Mouse (Mus musculus) hindbrain, postnatal 0 days (tissue): ENCODE measurements around the gene Zfp46. TPM values are rescaled to one million over a fixed set of nuclear protein-coding genes. Genes with fewer than 3 reads are reported as not detected.

Experiments used
- ATAC-seq: fragments of 200-750 bp; cut with Nextera tagmentation; 2 replicates; pipeline ENCODE4 v1.8.0; 2017; ENCODE audit warnings: mild to moderate bottlenecking, moderate TSS enrichment, moderate library complexity
- DNase-seq: peaks from one replicate; pipeline ENCODE4 v3.0.0-alpha.2; 2015; ENCODE audit warnings: low spot score
- H3K27ac ChIP-seq: fragments of 300-500 bp; sonication (generic); 2 replicates; pipeline ENCODE4 v1.5.1; 2014; ENCODE audit warnings: mild to moderate bottlenecking
- H3K27me3 ChIP-seq: fragments of 300-500 bp; sonication (generic); 2 replicates; pipeline ENCODE4 v1.6.1; 2014; ENCODE audit warnings: low read length, mixed read lengths; ENCODE audit not compliant: insufficient read depth
- H3K36me3 ChIP-seq: fragments of 300-500 bp; sonication (generic); 2 replicates; pipeline ENCODE4 v1.6.1; 2014; ENCODE audit warnings: low read length, mixed read lengths; ENCODE audit not compliant: insufficient read depth
- H3K4me1 ChIP-seq: fragments of 300-500 bp; sonication (generic); 2 replicates; pipeline ENCODE4 v1.6.1; 2014; ENCODE audit warnings: antibody characterized with exemption, low read length, mixed read lengths; ENCODE audit not compliant: insufficient read depth
- H3K4me2 ChIP-seq: fragments of 300-500 bp; sonication (generic); 2 replicates; pipeline ENCODE4 v1.6.1; 2014; ENCODE audit warnings: low read depth, mild to moderate bottlenecking, low read length, moderate library complexity, mixed read lengths
- H3K4me3 ChIP-seq: fragments of 300-500 bp; sonication (generic); 2 replicates; pipeline ENCODE4 v1.5.1; 2014; ENCODE audit warnings: low read length
- H3K9ac ChIP-seq: fragments of 300-500 bp; sonication (generic); replicated peaks from 2 replicates; pipeline ENCODE4 v1.6.1; 2014; ENCODE audit warnings: mild to moderate bottlenecking, low read length, moderate library complexity, mixed read lengths
- H3K9me3 ChIP-seq: fragments of 300-500 bp; sonication (generic); 2 replicates; pipeline ENCODE4 v1.6.1; 2016; ENCODE audit warnings: low read length, mixed read lengths
- CTCF ChIP-seq: IDR thresholded peaks from 2 replicates; pipeline ENCODE4 v1.5.1; 2016; ENCODE audit warnings: antibody characterized with exemption, control low read depth, low read depth
- WGBS: fragments of 180-500 bp; shearing (Covaris S2); extraction: QIAGEN DNeasy Blood & Tissue Kit; methylation state at CpG from one replicate; pipeline ENCODE4 v1.1.7; 2014; 5-methylcytosine and 5-hydroxymethylcytosine counted together
- polyA plus RNA-seq: library from polyadenylated mRNA; unstranded; fragments of >200 nt; fragmentation: Nextera tagmentation; extraction: Ambion mirVana; gene quantifications from 2 replicates; pipeline ENCODE4 v1.2.1, GENCODE M21; 2015
- total RNA-seq: library from RNA; depleted of rRNA; stranded (reverse); fragments of >200 nt; gene quantifications from 2 replicates; pipeline ENCODE4 v1.2.3, GENCODE M21; 2014; rRNA removed

Gene Zfp46
- total RNA-seq: 53.4 and 61.5 TPM in 2 replicates
- polyA plus RNA-seq: 22.4 and 22.6 TPM in 2 replicates

- peaks cover 22% of the 10 kb centered on the region for H3K4me1 ChIP-seq
- ATAC-seq: no peak
- H3K9ac ChIP-seq: peak within 1 kb of the TSS; percentile 69
- peak within 1 kb of the TSS; percentile 52 for H3K4me3 ChIP-seq
- H3K4me2 ChIP-seq: peak within 1 kb of the TSS; percentile 73
- no peak for TF ChIP-seq CTCF
- 14% methylated on average over 5 of the region's 5 CpGs for WGBS
- H3K27me3 ChIP-seq: no peaks in the 10 kb centered on the region
- peak; percentile 91 for DNase-seq
- H3K9me3 ChIP-seq: no peaks in the 10 kb centered on the region
- peak within 1 kb of the TSS; percentile 94 for H3K27ac ChIP-seq
- H3K36me3 ChIP-seq: peaks cover 4% of the 10 kb centered on the region; the same call in 1 of the 2 replicates
Observed at GRCm38 (mm10) chr4:136284455-136284854, at the start of gene Zfp46. TSS of gene Zfp46 (plus strand) at chr4:136284683.

DNA sequence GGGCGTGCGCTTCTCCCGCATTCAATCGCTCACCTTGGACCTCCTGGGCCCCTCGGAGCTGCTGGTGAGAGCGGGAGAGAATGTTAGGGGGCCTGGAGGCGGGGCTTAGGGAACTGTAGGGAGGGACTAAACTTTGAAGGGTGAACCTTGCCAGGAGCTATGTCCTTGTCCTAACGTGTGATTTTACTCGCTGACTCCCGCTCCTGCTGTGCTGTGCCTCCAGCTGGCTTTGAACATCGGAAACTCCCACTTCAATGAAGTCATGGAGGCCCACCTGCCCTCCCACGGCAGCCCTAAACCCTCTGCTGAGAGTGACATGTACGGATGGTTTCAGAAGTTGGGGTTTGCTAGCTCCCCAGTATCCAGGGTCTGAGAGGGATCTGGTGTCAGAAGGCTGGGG, 45.8 kb upstream of the Zfp46 start:
- H3K27me3 ChIP-seq: no peaks in the 10 kb centered on the region; the same call in 1 of the 2 replicates
- H3K4me3 ChIP-seq: no peak overlapping the region
- DNase-seq (no peak), ATAC-seq (no peak)
- no peak overlapping the region for H3K4me2 ChIP-seq
- no peaks in the 10 kb centered on the region for H3K36me3 ChIP-seq
- no peak for TF ChIP-seq CTCF
- WGBS: 41% methylated on average over 13 of the region's 13 CpGs
- no peak overlapping the region for H3K9ac ChIP-seq
- no peak overlapping the region for H3K27ac ChIP-seq
- no peaks in the 10 kb centered on the region for H3K9me3 ChIP-seq
- no peaks in the 10 kb centered on the region for H3K4me1 ChIP-seq

DNA sequence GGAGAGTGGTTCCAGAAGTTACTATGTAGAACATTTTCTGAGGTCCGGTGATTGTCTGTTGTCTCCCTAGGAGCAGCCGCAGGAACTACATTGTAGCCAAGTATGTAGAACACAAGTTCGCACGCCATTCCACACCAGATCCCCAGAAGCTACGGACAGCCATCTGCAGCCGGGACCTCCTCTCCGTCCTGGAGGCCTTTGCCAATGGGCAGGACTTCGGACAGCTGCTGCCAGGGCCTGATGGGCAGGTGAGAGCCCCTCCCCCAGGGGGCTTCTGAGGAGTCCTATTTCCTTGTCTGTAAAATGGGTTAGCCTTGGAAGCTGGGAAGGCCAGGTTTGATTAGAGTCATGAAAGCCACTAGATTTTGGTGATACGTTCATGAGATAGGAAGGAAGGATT, 45.4 kb upstream of the Zfp46 start:
- TF ChIP-seq CTCF: no peak
- WGBS: 82% methylated on average over 9 of the region's 9 CpGs

GRCm38 (mm10) chr4:136239622-136240021, 44.9 kb upstream of the Zfp46 start:
- WGBS: 30% methylated on average over 8 of the region's 8 CpGs
- H3K27me3 ChIP-seq: no peaks in the 10 kb centered on the region; the same call in 1 of the 2 replicates
- H3K9ac ChIP-seq: no peak overlapping the region
- no peaks in the 10 kb centered on the region for H3K4me1 ChIP-seq
- H3K36me3 ChIP-seq: no peaks in the 10 kb centered on the region
- no peak overlapping the region for H3K4me2 ChIP-seq
- TF ChIP-seq CTCF: peak; percentile 79
- ATAC-seq: peak; percentile 67; the same call in 1 of the 2 replicates
- no peak overlapping the region for H3K27ac ChIP-seq
- H3K4me3 ChIP-seq: no peak overlapping the region
- no peaks in the 10 kb centered on the region for H3K9me3 ChIP-seq
- DNase-seq: peak; percentile 84

More for the DNA sequence above, 45.4 kb upstream of the Zfp46 start:
- DNase-seq (no peak), ATAC-seq (no peak)
- H3K27me3 ChIP-seq: no peaks in the 10 kb centered on the region; the same call in 1 of the 2 replicates
- H3K36me3 ChIP-seq: no peaks in the 10 kb centered on the region
- H3K4me1 ChIP-seq: no peaks in the 10 kb centered on the region
- no peak overlapping the region for H3K4me3 ChIP-seq
- no peak overlapping the region for H3K9ac ChIP-seq
- no peaks in the 10 kb centered on the region for H3K9me3 ChIP-seq
- H3K4me2 ChIP-seq: no peak overlapping the region
- no peak overlapping the region for H3K27ac ChIP-seq

DNA sequence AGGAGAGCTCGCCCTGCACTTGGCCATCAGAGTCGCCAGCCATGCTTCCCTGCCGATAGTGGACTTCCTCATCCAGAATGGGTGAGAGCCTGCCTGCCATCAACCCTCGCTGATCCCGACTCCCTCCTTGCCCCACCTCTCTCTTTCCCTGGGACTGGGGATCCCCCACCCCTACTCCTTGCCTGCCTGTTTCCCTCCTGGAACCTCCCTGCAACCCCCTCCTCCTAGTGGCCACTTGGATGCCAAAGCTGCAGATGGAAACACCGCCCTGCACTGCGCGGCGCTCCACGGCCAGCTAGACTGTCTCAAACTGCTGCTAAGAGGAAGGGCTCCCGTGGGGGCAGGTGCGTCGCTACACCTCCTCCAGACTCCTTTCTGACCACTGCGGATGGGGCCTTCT, 44.4 kb upstream of the Zfp46 start:
- Histone ChIP-seq H3K27ac (no peak overlapping the region), H3K36me3 (no peaks in the 10 kb centered on the region), H3K9ac (no peak overlapping the region), H3K9me3 (no peaks in the 10 kb centered on the region), H3K4me1 (no peaks in the 10 kb centered on the region), H3K27me3 (no peaks in the 10 kb centered on the region; the same call in 1 of the 2 replicates), H3K4me3 (no peak overlapping the region), H3K4me2 (no peak overlapping the region)
- ATAC-seq (no peak), DNase-seq (no peak)
- 72% methylated on average over 14 of the region's 14 CpGs for WGBS
- TF ChIP-seq CTCF: 0 out of 2 replicates have a peak, but pooled peaks have one; percentile 2

- H3K27ac ChIP-seq: no peak overlapping the region
- no peak overlapping the region for H3K4me2 ChIP-seq
- WGBS: 32% methylated on average over 8 of the region's 8 CpGs
Observed at GRCm38 (mm10) chr4:136240955-136241354, 43.5 kb upstream of the Zfp46 start.

GRCm38 (mm10) chr4:136242065-136242703, 42.3 kb upstream of the Zfp46 start:
- no peaks in the 10 kb centered on the region for H3K36me3 ChIP-seq
- WGBS: 43% methylated on average over 8 of the region's 8 CpGs
- no peak for ATAC-seq
- H3K4me1 ChIP-seq: no peaks in the 10 kb centered on the region
- H3K4me2 ChIP-seq: no peak overlapping the region
- H3K9ac ChIP-seq: no peak overlapping the region
- no peak overlapping the region for H3K4me3 ChIP-seq
- H3K9me3 ChIP-seq: no peaks in the 10 kb centered on the region
- H3K27me3 ChIP-seq: peaks cover 9% of the 10 kb centered on the region; the same call in 1 of the 2 replicates
- peak; percentile 59 for TF ChIP-seq CTCF
- no peak overlapping the region for H3K27ac ChIP-seq
- no peak for DNase-seq

More at GRCm38 (mm10) chr4:136240955-136241354, 43.5 kb upstream of the Zfp46 start:
- Histone ChIP-seq H3K9me3 (no peaks in the 10 kb centered on the region), H3K4me1 (no peaks in the 10 kb centered on the region), H3K9ac (no peak overlapping the region), H3K4me3 (no peak overlapping the region), H3K27me3 (peaks cover under 1% of the 10 kb centered on the region; the same call in 1 of the 2 replicates), H3K36me3 (no peaks in the 10 kb centered on the region)
- DNase-seq (no peak), ATAC-seq (no peak)
- no peak for TF ChIP-seq CTCF
